Mouse (Mus musculus) forebrain, embryonic 16.5 days (tissue): Measurements from ENCODE around the gene Btbd8. TPM values are rescaled to one million over a fixed set of nuclear protein-coding genes. Genes with fewer than 3 reads are reported as not detected.

ENCODE experiments used
- ATAC-seq: fragments of 200-750 bp; cut with Nextera tagmentation; 2 replicates; pipeline ENCODE4 v1.8.0; 2017; ENCODE audit warnings: mild to moderate bottlenecking, moderate library complexity
- H3K27ac ChIP-seq: fragments of 300-500 bp; sonication (generic); 2 replicates; pipeline ENCODE4 v1.5.1; 2014; ENCODE audit warnings: low read length, control low read depth
- H3K27me3 ChIP-seq: fragments of 300-500 bp; sonication (generic); replicated peaks from 2 replicates; pipeline ENCODE4 v1.6.1; 2014; ENCODE audit warnings: low read length; ENCODE audit not compliant: control insufficient read depth, insufficient read depth
- H3K36me3 ChIP-seq: fragments of 300-500 bp; sonication (generic); 2 replicates; pipeline ENCODE4 v1.6.1; 2014; ENCODE audit not compliant: control insufficient read depth, insufficient read depth
- H3K4me1 ChIP-seq: fragments of 300-500 bp; sonication (generic); replicated peaks from 2 replicates; pipeline ENCODE4 v1.6.1; 2014; ENCODE audit warnings: low read length; ENCODE audit not compliant: control insufficient read depth, insufficient read depth
- H3K4me2 ChIP-seq: fragments of 300-500 bp; sonication (generic); 2 replicates; pipeline ENCODE4 v1.6.1; 2014; ENCODE audit warnings: mild to moderate bottlenecking, low read length, control low read depth
- H3K4me3 ChIP-seq: fragments of 300-500 bp; sonication (generic); replicated peaks from 2 replicates; pipeline ENCODE4 v1.5.1; 2014; ENCODE audit warnings: mild to moderate bottlenecking, low read length, control low read depth
- H3K9ac ChIP-seq: fragments of 300-500 bp; sonication (generic); replicated peaks from 2 replicates; pipeline ENCODE4 v1.6.1; 2014; ENCODE audit warnings: low read depth, low read length, control low read depth
- H3K9me3 ChIP-seq: fragments of 300-500 bp; sonication (generic); 2 replicates; pipeline ENCODE4 v1.6.1; 2016; ENCODE audit warnings: low read length; ENCODE audit not compliant: control insufficient read depth
- WGBS: fragments of 180-500 bp; shearing (Covaris S2); extraction: QIAGEN DNeasy Blood & Tissue Kit; methylation state at CpG from one replicate; pipeline ENCODE4 v1.1.7; 2014; 5-methylcytosine and 5-hydroxymethylcytosine counted together
- polyA plus RNA-seq: library from polyadenylated mRNA; unstranded; fragments of >200 nt; fragmentation: Nextera tagmentation; extraction: Ambion mirVana; gene quantifications from 2 replicates; pipeline ENCODE4 v1.2.1, GENCODE M21; 2015

The Btbd8 gene
- polyA plus RNA-seq, 1 experiment from 2014 or later = 31.5 TPM

GRCm38 (mm10) chr5:107480194-107480593 lies 42.4 kb downstream of the Btbd8 start:
- Histone ChIP-seq H3K9me3 (no peaks in the 10 kb centered on the region), H3K36me3 (no peaks in the 10 kb centered on the region), H3K9ac (no peak overlapping the region), H3K27ac (no peak overlapping the region), H3K27me3 (no peaks in the 10 kb centered on the region), H3K4me1 (no peaks in the 10 kb centered on the region), H3K4me3 (no peak overlapping the region), H3K4me2 (no peak overlapping the region)
- ATAC-seq = no peak
- WGBS = 87% methylated on average over 2 of the region's 2 CpGs

GRCm38 (mm10) chr5:107488996-107489395 lies 51.2 kb downstream of the Btbd8 start:
- Histone ChIP-seq H3K27me3 (no peaks in the 10 kb centered on the region), H3K4me3 (no peak overlapping the region), H3K36me3 (no peaks in the 10 kb centered on the region), H3K27ac (no peak overlapping the region), H3K4me1 (no peaks in the 10 kb centered on the region), H3K4me2 (no peak overlapping the region), H3K9me3 (no peaks in the 10 kb centered on the region), H3K9ac (no peak overlapping the region)
- 83% methylated on average over 4 of the region's 4 CpGs for WGBS
- no peak for ATAC-seq

- no peak for ATAC-seq
- Histone ChIP-seq H3K9ac (no peak overlapping the region), H3K4me1 (peaks cover under 1% of the 10 kb centered on the region; the same call in 1 of the 2 replicates), H3K9me3 (no peaks in the 10 kb centered on the region), H3K4me3 (no peak overlapping the region), H3K4me2 (no peak overlapping the region), H3K36me3 (no peaks in the 10 kb centered on the region), H3K27me3 (no peaks in the 10 kb centered on the region), H3K27ac (no peak overlapping the region)
- 82% methylated on average over 9 of the region's 9 CpGs for WGBS
These were observed 53.2 kb downstream of the Btbd8 start for GRCm38 (mm10) chr5:107491036-107491435.

- Histone ChIP-seq H3K9ac (no peak overlapping the region), H3K4me3 (no peak overlapping the region), H3K27me3 (no peaks in the 10 kb centered on the region), H3K4me2 (no peak overlapping the region), H3K36me3 (no peaks in the 10 kb centered on the region), H3K27ac (no peak overlapping the region), H3K9me3 (no peaks in the 10 kb centered on the region), H3K4me1 (peaks cover 7% of the 10 kb centered on the region; the same call in 1 of the 2 replicates)
- WGBS = 94% methylated on average over 2 of the region's 2 CpGs
- no peak for ATAC-seq
These were observed 54.7 kb downstream of the Btbd8 start for GRCm38 (mm10) chr5:107492471-107492870.

- ATAC-seq = no peak
- H3K9me3 ChIP-seq = no peaks in the 10 kb centered on the region
- peaks cover 22% of the 10 kb centered on the region for H3K4me1 ChIP-seq
- no peak overlapping the region for H3K4me2 ChIP-seq
- no peaks in the 10 kb centered on the region for H3K27me3 ChIP-seq
- H3K36me3 ChIP-seq = no peaks in the 10 kb centered on the region
- H3K4me3 ChIP-seq = no peak overlapping the region
- no peak overlapping the region for H3K9ac ChIP-seq
- 92% methylated on average over 5 of the region's 5 CpGs for WGBS
- no peak overlapping the region for H3K27ac ChIP-seq
These were observed 57.0 kb downstream of the Btbd8 start for GRCm38 (mm10) chr5:107494759-107495158.

GRCm38 (mm10) chr5:107496047-107496446 lies 58.2 kb downstream of the Btbd8 start:
- Histone ChIP-seq H3K27ac (no peak overlapping the region; the same call in 1 of the 2 replicates), H3K36me3 (no peaks in the 10 kb centered on the region), H3K9ac (no peak overlapping the region), H3K4me3 (no peak overlapping the region), H3K9me3 (no peaks in the 10 kb centered on the region), H3K4me1 (peaks cover 33% of the 10 kb centered on the region), H3K4me2 (no peak overlapping the region), H3K27me3 (no peaks in the 10 kb centered on the region)
- no peak for ATAC-seq
- 78% methylated on average over 2 of the region's 2 CpGs for WGBS

- ATAC-seq = peak; percentile 97
- Histone ChIP-seq H3K9ac (peak overlapping the region; percentile 68), H3K9me3 (no peaks in the 10 kb centered on the region), H3K4me3 (peak overlapping the region; percentile 54), H3K27me3 (no peaks in the 10 kb centered on the region), H3K4me2 (peak overlapping the region; percentile 77), H3K36me3 (no peaks in the 10 kb centered on the region), H3K27ac (peak overlapping the region; percentile 96), H3K4me1 (peaks cover 34% of the 10 kb centered on the region)
- WGBS = 12% methylated on average over 10 of the region's 10 CpGs
These were observed 60.0 kb downstream of the Btbd8 start for GRCm38 (mm10) chr5:107497519-107498501.

- peaks cover 4% of the 10 kb centered on the region; the same call in 1 of the 2 replicates for H3K36me3 ChIP-seq
- peak overlapping the region; percentile 77 for H3K4me2 ChIP-seq
- H3K9me3 ChIP-seq = no peaks in the 10 kb centered on the region
- H3K27me3 ChIP-seq = no peaks in the 10 kb centered on the region
- peak overlapping the region; percentile 53 for H3K9ac ChIP-seq
- H3K4me1 ChIP-seq = peaks cover 34% of the 10 kb centered on the region
- peak overlapping the region; percentile 96 for H3K27ac ChIP-seq
- WGBS = 41% methylated on average over 5 of the region's 5 CpGs
- ATAC-seq = no peak
- peak overlapping the region; percentile 54 for H3K4me3 ChIP-seq
These were observed 61.1 kb downstream of the Btbd8 start for GRCm38 (mm10) chr5:107498806-107499310.

- WGBS = 56% methylated on average over 5 of the region's 5 CpGs
- ATAC-seq = no peak
- Histone ChIP-seq H3K4me3 (no peak overlapping the region; the same call in 1 of the 2 replicates), H3K4me2 (peak overlapping the region; percentile 33), H3K27ac (peak overlapping the region; percentile 26; the same call in 1 of the 2 replicates), H3K9ac (no peak overlapping the region), H3K9me3 (no peaks in the 10 kb centered on the region), H3K27me3 (no peaks in the 10 kb centered on the region), H3K36me3 (peaks cover 6% of the 10 kb centered on the region), H3K4me1 (peaks cover 34% of the 10 kb centered on the region)
These were observed 62.2 kb downstream of the Btbd8 start for GRCm38 (mm10) chr5:107499891-107500535.
